Mouse (Mus musculus) embryo, embryonic 10.5 days (tissue): ENCODE measurements around the gene Cadm4.

Source experiments
- DNase-seq: peaks from one replicate; pipeline ENCODE4 v3.0.0-alpha.2; 2015; ENCODE audit warnings: low spot score

The Cadm4 gene

GRCm38 (mm10) chr7:24481474-24482207 is at the start of gene Cadm4:
Gene Cadm4, plus strand, starts transcription at chr7:24482023.
- peak; percentile 91 for DNase-seq

- no peak for DNase-seq
Measured at GRCm38 (mm10) chr7:24435305-24435704, 46.5 kb upstream of the Cadm4 start.

- no peak for DNase-seq
Measured at GRCm38 (mm10) chr7:24437981-24438380, 43.8 kb upstream of the Cadm4 start.

- DNase-seq: no peak
Measured at GRCm38 (mm10) chr7:24439191-24439590, 42.6 kb upstream of the Cadm4 start.

GRCm38 (mm10) chr7:24439891-24440290 is 41.9 kb upstream of the Cadm4 start:
- DNase-seq: no peak

- peak; percentile 78 for DNase-seq
Measured at GRCm38 (mm10) chr7:24441785-24442184, 40.0 kb upstream of the Cadm4 start.

GRCm38 (mm10) chr7:24442313-24442712 is 39.5 kb upstream of the Cadm4 start:
- DNase-seq: no peak

GRCm38 (mm10) chr7:24445266-24445926 is 36.4 kb upstream of the Cadm4 start:
- DNase-seq: no peak

- no peak for DNase-seq
Measured at GRCm38 (mm10) chr7:24446697-24447340, 35.0 kb upstream of the Cadm4 start.

GRCm38 (mm10) chr7:24448782-24449517 is 32.9 kb upstream of the Cadm4 start:
- no peak for DNase-seq

GRCm38 (mm10) chr7:24450585-24451017 is 31.2 kb upstream of the Cadm4 start:
- no peak for DNase-seq

GRCm38 (mm10) chr7:24451855-24452311 is 29.9 kb upstream of the Cadm4 start, which contains the start of gene Irgc1:
Gene Irgc1, minus strand, starts transcription at chr7:24452297.
- DNase-seq: no peak

GRCm38 (mm10) chr7:24454199-24454598 is 27.6 kb upstream of the Cadm4 start:
- no peak for DNase-seq

GRCm38 (mm10) chr7:24455726-24456125 is 26.1 kb upstream of the Cadm4 start:
- DNase-seq: no peak

GRCm38 (mm10) chr7:24457726-24458370 is 24.0 kb upstream of the Cadm4 start:
- DNase-seq: no peak

- DNase-seq: no peak
Measured at GRCm38 (mm10) chr7:24459440-24459839, 22.4 kb upstream of the Cadm4 start.

- no peak for DNase-seq
Measured at GRCm38 (mm10) chr7:24459843-24460242, 22.0 kb upstream of the Cadm4 start.

- no peak for DNase-seq
Measured at GRCm38 (mm10) chr7:24461376-24462051, 20.3 kb upstream of the Cadm4 start.

GRCm38 (mm10) chr7:24462388-24463319 is 19.2 kb upstream of the Cadm4 start, which contains the start of gene Plaur:
Gene Plaur, plus strand, starts transcription at chr7:24462484.
- DNase-seq: peak; percentile 59

- no peak for DNase-seq
Measured at GRCm38 (mm10) chr7:24466835-24467234, 15.0 kb upstream of the Cadm4 start.
